Mouse (Mus musculus) MEL (cell line): ENCODE measurements around the gene Smc5. TPM values are rescaled to one million over a fixed set of nuclear protein-coding genes. Genes with fewer than 3 reads are reported as not detected.

Experiments used
- DNase-seq: peaks from one replicate; pipeline ENCODE4 v3.0.0; 2011; ENCODE audit warnings: low read depth, low spot score
- H3K27ac ChIP-seq: 2 replicates; pipeline ENCODE4 v1.5.1; 2012; ENCODE audit warnings: low read depth, mild to moderate bottlenecking, control low read depth, low read length, moderate library complexity; ENCODE audit not compliant: control insufficient read depth
- H3K27me3 ChIP-seq, 2 experiments: fragments of 150-350 bp in 1 of 2; sonication (generic) in 1 of 2; 2 replicates each; pipeline ENCODE4 v1.6.1; 2012; ENCODE audit warnings: low read length in 2 of 2, mild to moderate bottlenecking in 2 of 2, improper control_type of control experiment in 1 of 2, moderate library complexity in 1 of 2; ENCODE audit not compliant: insufficient read depth in 2 of 2, control insufficient read depth in 1 of 2
- H3K36me3 ChIP-seq, 2 experiments: 2 replicates each; pipeline ENCODE4 v1.6.1; 2012 to 2014; ENCODE audit warnings: low read length in 2 of 2, improper control_type of control experiment in 1 of 2, inconsistent platforms in 1 of 2, mild to moderate bottlenecking in 1 of 2; ENCODE audit not compliant: insufficient read depth in 2 of 2, control insufficient read depth in 1 of 2
- H3K4me1 ChIP-seq, 2 experiments: fragments of 150-350 bp in 1 of 2; sonication (generic) in 1 of 2; 2 replicates each; pipeline ENCODE4 v1.6.1; 2012; ENCODE audit warnings: low read length in 2 of 2, improper control_type of control experiment in 1 of 2, mild to moderate bottlenecking in 1 of 2; ENCODE audit not compliant: insufficient read depth in 2 of 2, control insufficient read depth in 1 of 2
- H3K4me3 ChIP-seq, 2 experiments: fragments of 150-350 bp in 1 of 2; sonication (generic) in 1 of 2; 2 replicates each; pipeline ENCODE4 v1.5.1; 2012; ENCODE audit warnings: low read depth in 2 of 2, low read length in 2 of 2, mild to moderate bottlenecking in 2 of 2, moderate library complexity in 2 of 2, control low read depth in 1 of 2, improper control_type of control experiment in 1 of 2; ENCODE audit not compliant: control insufficient read depth in 1 of 2, insufficient read depth in 1 of 2
- H3K79me2 ChIP-seq: 2 replicates; pipeline ENCODE4 v1.6.1; 2012; ENCODE audit warnings: mild to moderate bottlenecking, low read length, moderate library complexity; ENCODE audit not compliant: control insufficient read depth, poor library complexity, insufficient read depth
- H3K9ac ChIP-seq: 2 replicates; pipeline ENCODE4 v1.6.1; 2012; ENCODE audit warnings: low read depth, mild to moderate bottlenecking, control low read depth, low read length, moderate library complexity; ENCODE audit not compliant: control insufficient read depth, poor library complexity, severe bottlenecking
- H3K9me3 ChIP-seq: fragments of 150-350 bp; sonication (generic); replicated peaks from 2 replicates; pipeline ENCODE4 v1.6.1; 2012; ENCODE audit warnings: mild to moderate bottlenecking, low read length, improper control_type of control experiment, moderate library complexity; ENCODE audit not compliant: insufficient read depth
- BHLHE40 ChIP-seq: IDR thresholded peaks from 2 replicates; pipeline ENCODE4 v1.6.1; 2012; ENCODE audit warnings: low read depth, mild to moderate bottlenecking, inconsistent platforms, low read length, improper control_type of control experiment, borderline replicate concordance
- CHD1 ChIP-seq: IDR thresholded peaks from 2 replicates; pipeline ENCODE4 v1.6.1; 2012; ENCODE audit warnings: low read depth, mild to moderate bottlenecking, inconsistent platforms, low read length, improper control_type of control experiment
- CHD2 ChIP-seq: IDR thresholded peaks from 2 replicates; pipeline ENCODE4 v1.6.1; 2011; ENCODE audit warnings: low read length, improper control_type of control experiment
- CTCF ChIP-seq, 3 experiments: IDR thresholded peaks in 2 of 3; conservative IDR thresholded peaks in 1 of 3; 2 replicates each; pipeline ENCODE4 v1.5.1; 2011 to 2012; ENCODE audit warnings: low read length in 3 of 3, low read depth in 2 of 3, mild to moderate bottlenecking in 2 of 3, improper control_type of control experiment in 1 of 3, inconsistent platforms in 1 of 3, mixed read lengths in 1 of 3, moderate library complexity in 1 of 3; ENCODE audit not compliant: control insufficient read depth in 1 of 3, insufficient read depth in 1 of 3, poor library complexity in 1 of 3, severe bottlenecking in 1 of 3
- ETS1 ChIP-seq: IDR thresholded peaks from 2 replicates; pipeline ENCODE4 v1.6.1; 2012; ENCODE audit warnings: low read depth, mild to moderate bottlenecking, inconsistent platforms, low read length, improper control_type of control experiment, moderate library complexity
- MAX ChIP-seq: IDR thresholded peaks from 2 replicates; pipeline ENCODE4 v1.6.1; 2011; ENCODE audit warnings: low read length, improper control_type of control experiment
- MAZ ChIP-seq: IDR thresholded peaks from 2 replicates; pipeline ENCODE4 v1.6.1; 2012; ENCODE audit warnings: low read depth, mild to moderate bottlenecking, inconsistent platforms, low read length, improper control_type of control experiment
- MEF2A ChIP-seq: IDR thresholded peaks from 2 replicates; pipeline ENCODE4 v1.6.1; 2014; ENCODE audit warnings: low read depth, mild to moderate bottlenecking, inconsistent platforms, low read length, improper control_type of control experiment; ENCODE audit not compliant: poor library complexity, insufficient replicate concordance, severe bottlenecking; ENCODE audit errors: extremely low read depth
- MXI1 ChIP-seq: IDR thresholded peaks from 2 replicates; pipeline ENCODE4 v1.6.1; 2011; ENCODE audit warnings: mild to moderate bottlenecking, low read depth, low read length, improper control_type of control experiment
- MYB ChIP-seq: IDR thresholded peaks from 2 replicates; pipeline ENCODE4 v1.6.1; 2011; ENCODE audit warnings: mild to moderate bottlenecking, low read depth, low read length, improper control_type of control experiment
- MYC ChIP-seq: IDR thresholded peaks from 2 replicates; pipeline ENCODE4 v1.6.1; 2011; ENCODE audit warnings: low read depth, mild to moderate bottlenecking, low read length, improper control_type of control experiment, moderate library complexity
- NRF1 ChIP-seq: IDR thresholded peaks from 2 replicates; pipeline ENCODE4 v1.6.1; 2014; ENCODE audit warnings: low read depth, mild to moderate bottlenecking, inconsistent platforms, low read length, improper control_type of control experiment, moderate library complexity; ENCODE audit not compliant: poor library complexity, insufficient read depth, severe bottlenecking
- POLR2AphosphoS2 ChIP-seq: IDR thresholded peaks from 2 replicates; pipeline ENCODE4 v1.6.1; 2011; ENCODE audit warnings: low read length, improper control_type of control experiment
- POLR2AphosphoS5 ChIP-seq: IDR thresholded peaks from 2 replicates; pipeline ENCODE4 v1.6.1; 2012; ENCODE audit warnings: low read depth, borderline replicate concordance, mild to moderate bottlenecking, inconsistent platforms, low read length, moderate library complexity, mixed read lengths
- RAD21 ChIP-seq: IDR thresholded peaks from 2 replicates; pipeline ENCODE4 v1.6.1; 2011; ENCODE audit warnings: mild to moderate bottlenecking, low read depth, low read length, improper control_type of control experiment
- RCOR1 ChIP-seq: IDR thresholded peaks from 2 replicates; pipeline ENCODE4 v1.6.1; 2012; ENCODE audit warnings: low read depth, mild to moderate bottlenecking, inconsistent platforms, low read length, improper control_type of control experiment
- SMC3 ChIP-seq: IDR thresholded peaks from 2 replicates; pipeline ENCODE4 v1.6.1; 2011; ENCODE audit warnings: low read depth, low read length, improper control_type of control experiment
- TAL1 ChIP-seq: IDR thresholded peaks from 2 replicates; pipeline ENCODE4 v1.6.1; 2012; ENCODE audit warnings: mild to moderate bottlenecking, inconsistent platforms, low read length, moderate library complexity, mixed read lengths
- TBP ChIP-seq: IDR thresholded peaks from 2 replicates; pipeline ENCODE4 v1.8.0; 2011; ENCODE audit warnings: low read depth, low read length, improper control_type of control experiment
- ZMIZ1 ChIP-seq: IDR thresholded peaks from 2 replicates; pipeline ENCODE4 v1.6.1; 2012; ENCODE audit warnings: low read depth, mild to moderate bottlenecking, inconsistent platforms, low read length, improper control_type of control experiment, moderate library complexity
- polyA plus RNA-seq, 2 experiments: library from polyadenylated mRNA; stranded (reverse) in 1 of 2; unstranded in 1 of 2; fragments of >175 nt in 1 of 2; fragments of >200 nt in 1 of 2; gene quantifications; 2 replicates each; pipeline versions ENCODE4 v1.2.1 to v1.2.4; 2012; ENCODE audit warnings: low replicate concordance in 2 of 2, low read depth in 1 of 2; ENCODE audit not compliant: insufficient read length in 2 of 2, insufficient read depth in 1 of 2, missing spikeins in 1 of 2
- total RNA-seq: library from RNA; depleted of rRNA; stranded (reverse); fragments of 300-350 nt; gene quantifications from 2 replicates; pipeline ENCODE4 v1.2.3, GENCODE M21; 2012

Gene Smc5
- total and polyA plus RNA-seq, 3 experiments = 29.9 to 77.3 (median 36.8) TPM

DNA sequence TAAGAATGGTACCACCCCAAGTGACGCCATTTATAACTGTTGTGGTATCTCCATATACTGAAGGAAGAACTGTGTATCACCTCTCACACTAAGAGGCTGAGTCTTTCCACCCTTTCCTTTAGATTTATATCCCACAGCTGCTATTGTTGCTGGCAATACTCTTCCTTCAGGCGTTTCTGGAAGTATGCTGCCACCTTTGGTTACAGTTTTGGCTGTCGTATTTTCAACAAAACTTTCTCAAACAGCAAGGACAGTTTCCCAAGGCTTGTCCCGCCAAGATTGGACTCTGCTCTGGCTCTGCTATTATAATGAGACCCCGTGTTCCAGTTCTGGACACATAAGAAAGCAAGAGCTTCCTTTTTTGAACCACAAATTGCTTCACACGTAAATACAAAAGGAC lies 62.4 kb downstream of the Smc5 start:
- Histone ChIP-seq H3K4me3 (no peak overlapping the region), H3K27ac (no peak overlapping the region), H3K79me2 (no peaks in the 10 kb centered on the region), H3K36me3 (peaks cover 0 to 25% of the 10 kb centered on the region in 2 experiments; a peak in 2 of 4 replicates), H3K9me3 (no peaks in the 10 kb centered on the region), H3K9ac (no peak overlapping the region), H3K27me3 (no peaks in the 10 kb centered on the region), H3K4me1 (no peaks in the 10 kb centered on the region)
- TF ChIP-seq SMC3 (no peak), NRF1 (no peak), MYC (no peak), CHD2 (no peak), RCOR1 (no peak), CTCF (IDR thresholded peaks at IDR 0.05 in 2 of 3, conservative IDR thresholded peaks at IDR 0.05 in 1 of 3; ENCODE audit: control insufficient read depth in 1 of 3, insufficient read depth in 1 of 3, low read depth in 2 of 3, low read length in 3 of 3, poor library complexity in 1 of 3, severe bottlenecking in 1 of 3) (no peak), MAZ (no peak)
- no peak for DNase-seq

- Histone ChIP-seq H3K4me1 (no peaks in the 10 kb centered on the region), H3K79me2 (no peaks in the 10 kb centered on the region), H3K4me3 (no peak overlapping the region), H3K9me3 (no peaks in the 10 kb centered on the region), H3K9ac (no peak overlapping the region), H3K27me3 (no peaks in the 10 kb centered on the region), H3K27ac (no peak overlapping the region), H3K36me3 (peaks cover 0 to 18% of the 10 kb centered on the region in 2 experiments; a peak in 2 of 4 replicates)
- no peak for DNase-seq
- TF ChIP-seq ETS1 = no peak
- no peak for TF ChIP-seq MEF2A
- no peak for TF ChIP-seq TBP
- no peak for TF ChIP-seq POLR2AphosphoS5
- TF ChIP-seq TAL1 = no peak
- no peak for TF ChIP-seq MXI1
- no peak for TF ChIP-seq POLR2AphosphoS2
- no peak for TF ChIP-seq BHLHE40
- TF ChIP-seq CHD2 = no peak
- no peak for TF ChIP-seq MYB
- TF ChIP-seq ZMIZ1 = no peak
- TF ChIP-seq NRF1 = no peak
- TF ChIP-seq MAX = no peak
- no peak for TF ChIP-seq CHD1
- no peak for TF ChIP-seq MYC
- no peak for TF ChIP-seq RAD21
- no peak for TF ChIP-seq SMC3
These were observed 70.1 kb downstream of the Smc5 start for GRCm38 (mm10) chr19:23203505-23204053.
